Mouse (Mus musculus): ENCODE data around the gene Senp7.
"Not testable (repeated sequence)": the region's sequence is repeated elsewhere in the genome, so short reads cannot be mapped to it uniquely, and the experiment has no call there.

Gene Senp7

GRCm38 (mm10) chr16:56048038-56048437, at the start of gene Senp7:
Senp7 (plus strand) TSS chr16:56048338.
- DNase-seq (ENCODE audit: low read depth, low spot score) = not testable (repeated sequence)

- no peak for DNase-seq (ENCODE audit: low read depth, low spot score)
Measured at GRCm38 (mm10) chr16:56006798-56007197, 41.3 kb upstream of the Senp7 start.

- no peak for DNase-seq (ENCODE audit: low read depth, low spot score)
Measured at GRCm38 (mm10) chr16:56008862-56009261, 39.3 kb upstream of the Senp7 start.

GRCm38 (mm10) chr16:56012789-56013743, 35.1 kb upstream of the Senp7 start:
- peak; percentile 68 for DNase-seq (ENCODE audit: low read depth, low spot score)

GRCm38 (mm10) chr16:56014076-56014475, 34.1 kb upstream of the Senp7 start:
- no peak for DNase-seq (ENCODE audit: low read depth, low spot score)

DNA sequence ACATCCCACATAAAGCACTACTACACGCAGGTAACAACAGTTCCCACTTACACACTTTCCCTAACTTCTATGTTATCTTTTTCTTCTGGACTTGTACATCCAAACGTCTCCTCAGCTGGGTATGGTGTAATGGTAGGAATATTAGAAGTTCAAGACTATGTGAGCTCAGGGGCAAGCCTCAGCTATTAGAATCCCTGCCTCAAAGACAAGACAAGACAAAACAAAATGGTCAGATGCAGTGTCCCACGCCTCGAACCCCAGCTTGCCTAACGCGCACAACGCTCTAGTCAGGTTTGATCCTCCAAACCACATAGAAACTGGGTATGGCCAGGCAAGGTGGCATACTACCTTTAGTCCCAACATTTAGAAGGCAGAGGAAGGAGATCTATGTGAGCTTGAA, 28.5 kb upstream of the Senp7 start:
- no peak for DNase-seq (ENCODE audit: low read depth, low spot score)

DNA sequence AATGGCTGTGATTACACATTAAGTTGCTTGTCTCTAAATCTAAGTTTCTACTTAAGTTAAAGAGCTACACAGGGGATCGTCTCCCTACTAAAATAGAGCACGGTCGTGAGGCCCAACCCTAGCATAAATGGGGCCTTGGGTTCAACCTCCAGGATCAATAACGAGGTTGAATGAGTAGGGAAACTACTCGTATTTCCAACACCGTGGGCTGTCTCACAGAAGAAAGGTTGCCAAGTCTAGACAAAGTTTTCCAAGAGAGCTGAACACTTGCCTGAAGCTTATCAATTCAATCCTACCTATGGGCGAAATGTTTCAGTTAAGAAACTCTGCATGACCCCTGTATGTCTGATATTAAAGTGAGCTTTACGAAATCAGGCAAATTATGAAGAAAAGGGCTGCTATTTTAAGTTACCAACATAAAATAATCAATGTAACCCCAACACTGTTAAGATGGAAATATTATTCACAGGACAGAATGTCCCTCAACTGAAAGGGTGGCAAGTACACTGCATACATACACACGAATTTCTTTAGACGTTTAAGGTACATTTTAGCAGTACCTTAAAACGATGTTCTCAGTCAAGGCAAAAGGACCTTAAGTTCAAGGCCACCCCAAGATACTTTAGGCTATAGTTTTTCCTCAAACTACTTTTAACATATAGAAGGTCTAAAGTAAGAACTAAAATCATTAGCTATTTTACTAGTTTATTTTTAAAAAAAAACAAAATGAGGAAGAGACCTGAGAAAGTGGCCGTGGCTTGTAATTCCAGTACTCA, 20.1 kb upstream of the Senp7 start:
- no peak for DNase-seq (ENCODE audit: low read depth, low spot score)

GRCm38 (mm10) chr16:56028722-56029551, 19.2 kb upstream of the Senp7 start:
- peak; percentile 61 for DNase-seq (ENCODE audit: low read depth, low spot score)

DNA sequence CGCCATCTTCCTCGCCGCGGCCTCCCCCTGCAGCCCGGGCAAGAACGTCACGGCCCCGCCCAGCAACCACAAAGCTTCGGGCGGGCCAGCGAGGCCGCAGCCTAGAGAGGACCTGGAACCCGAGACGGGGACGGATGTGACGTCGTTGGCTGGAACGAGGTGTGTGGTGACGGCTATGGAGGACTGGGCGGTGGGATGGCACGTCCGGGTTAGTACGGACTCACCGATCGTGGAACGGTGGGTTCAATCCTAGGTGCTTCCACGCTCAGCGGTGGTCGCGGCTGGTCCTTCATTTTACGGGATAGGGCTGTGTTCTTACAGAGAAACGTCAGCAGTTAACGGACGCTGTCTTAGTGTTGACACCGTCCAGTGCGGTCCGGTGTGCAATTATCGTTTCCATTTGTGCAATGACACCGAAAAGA, 18.5 kb upstream of the Senp7 start, which contains the start of gene Pcnp:
Gene Pcnp, minus strand, starts transcription at position 79 of the 422 bp plus-strand sequence.
- peak; percentile 98 for DNase-seq (ENCODE audit: low read depth, low spot score)

- DNase-seq (ENCODE audit: low read depth, low spot score) = no peak
Measured at GRCm38 (mm10) chr16:56034566-56034965, 13.6 kb upstream of the Senp7 start.

DNA sequence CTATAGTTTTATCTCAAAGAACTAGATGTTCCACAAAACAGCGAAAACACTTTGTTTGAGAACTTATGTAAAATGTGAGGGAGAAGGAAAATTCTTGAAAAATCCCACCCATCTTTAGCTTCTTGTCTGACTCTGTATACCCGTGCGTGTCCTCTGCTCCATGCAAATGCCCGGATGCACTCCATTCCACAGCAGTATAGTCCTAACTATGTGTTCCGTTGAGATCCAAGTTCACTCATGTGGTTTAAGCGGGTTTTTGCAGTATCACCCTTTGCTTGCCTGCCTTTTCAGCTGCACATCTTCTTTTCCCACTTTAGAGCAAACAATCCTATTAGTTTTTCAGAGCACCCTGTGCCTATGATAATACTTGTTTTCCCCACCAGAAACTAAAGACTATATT, 11.6 kb upstream of the Senp7 start:
- peak; percentile 51 for DNase-seq (ENCODE audit: low read depth, low spot score)

DNA sequence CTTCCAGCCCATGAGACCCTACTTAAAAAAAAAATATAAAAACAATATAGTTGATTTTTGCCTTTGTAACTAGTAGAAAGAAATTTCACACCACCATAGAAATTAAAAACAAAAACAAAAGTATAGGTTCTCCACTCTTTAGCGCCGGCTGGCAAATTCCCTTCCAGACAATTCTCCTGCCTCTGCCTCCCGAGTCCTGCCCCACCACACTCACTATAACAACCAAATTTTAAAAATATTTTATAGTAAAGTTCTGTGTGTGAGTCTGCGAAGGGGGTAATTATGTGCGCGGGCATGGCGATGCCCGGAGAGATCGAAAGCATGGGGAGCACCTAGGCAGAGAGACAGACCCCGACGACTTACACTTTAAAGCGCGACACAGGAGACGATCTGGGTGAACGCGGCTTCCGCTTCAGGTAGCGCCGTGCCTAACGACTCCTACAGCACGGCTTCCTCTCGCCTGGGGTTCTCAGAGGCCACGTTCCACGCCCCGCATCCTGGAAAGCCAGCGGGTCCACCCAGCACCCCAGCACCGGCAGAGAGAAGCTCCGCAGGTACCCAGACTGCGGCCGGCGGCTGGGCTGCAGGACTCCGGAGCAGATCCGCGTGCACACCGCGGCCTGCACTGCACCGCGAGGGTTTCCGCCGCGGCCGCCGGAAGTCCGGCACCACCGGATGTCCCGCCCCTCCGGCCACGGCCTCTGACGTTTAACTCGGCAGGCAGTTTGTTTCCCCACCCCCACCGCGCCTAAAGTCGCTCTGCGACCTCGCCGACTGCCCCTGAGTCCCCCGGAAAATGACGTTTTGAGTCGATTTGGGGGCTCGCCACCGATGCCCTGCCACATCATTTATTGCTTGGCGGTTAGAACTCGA, 10.8 kb upstream of the Senp7 start, which contains the start of gene Trmt10c:
Gene Trmt10c, minus strand, starts transcription at position 682 of the 873 bp plus-strand sequence.
- DNase-seq (ENCODE audit: low read depth, low spot score) = peak; percentile 97

- DNase-seq (ENCODE audit: low read depth, low spot score) = no peak
Measured at GRCm38 (mm10) chr16:56038090-56038489, 10.0 kb upstream of the Senp7 start.

GRCm38 (mm10) chr16:56055911-56056310, 7.8 kb downstream of the Senp7 start:
- no peak for DNase-seq (ENCODE audit: low read depth, low spot score)

DNA sequence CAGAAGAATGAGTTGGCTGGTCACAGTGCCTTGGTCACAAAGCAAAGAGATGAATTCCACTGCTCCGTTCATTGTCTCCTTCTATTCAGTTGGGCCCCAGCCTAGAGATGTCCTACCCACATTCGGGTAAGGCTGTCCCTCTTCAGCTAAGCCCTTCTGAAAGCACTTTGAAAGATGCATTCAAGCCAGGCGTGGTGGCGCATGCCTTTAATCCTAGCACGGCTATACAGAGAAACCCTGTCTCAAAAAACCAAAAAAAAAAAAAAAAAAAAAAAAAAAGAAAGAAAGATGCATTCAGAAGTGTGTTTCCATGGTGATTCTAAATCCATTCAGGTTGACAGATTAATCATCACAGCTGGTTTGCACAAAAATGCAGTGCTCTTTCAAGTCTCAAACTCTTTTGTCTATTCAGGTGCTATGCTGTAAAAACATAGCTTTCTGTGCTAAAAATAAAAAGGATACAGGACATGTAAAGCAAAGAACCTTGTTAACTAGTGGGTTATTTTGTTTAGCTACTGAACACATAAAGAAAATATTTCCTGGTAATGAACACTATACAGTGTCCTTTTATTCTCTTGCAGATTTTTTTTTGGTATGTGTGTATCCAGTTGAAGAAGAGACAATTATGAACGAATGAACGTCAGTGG, 8.9 kb downstream of the Senp7 start:
- DNase-seq (ENCODE audit: low read depth, low spot score) = no peak

DNA sequence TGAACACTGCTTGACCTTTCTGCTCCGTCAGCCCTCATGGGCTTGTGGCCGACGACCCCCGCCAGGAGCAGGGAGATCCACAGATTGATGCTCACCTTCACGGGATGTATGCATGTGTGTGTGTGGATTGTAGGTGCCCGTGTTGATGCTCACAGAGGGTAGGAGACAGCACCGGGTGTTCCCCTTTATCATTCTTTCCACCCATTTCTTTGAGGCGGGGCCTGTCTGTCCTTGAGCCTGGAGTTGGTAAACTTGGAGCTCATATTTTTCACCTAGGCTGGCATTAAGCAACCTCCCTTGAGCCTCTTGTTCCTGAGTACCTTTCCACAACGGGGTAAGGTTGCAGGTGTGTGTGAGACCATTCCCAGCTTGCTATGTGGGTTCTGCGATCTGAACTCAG, 10.0 kb downstream of the Senp7 start:
- DNase-seq (ENCODE audit: low read depth, low spot score) = no peak

GRCm38 (mm10) chr16:56061995-56062594, 14.0 kb downstream of the Senp7 start:
- no peak for DNase-seq (ENCODE audit: low read depth, low spot score)

DNA sequence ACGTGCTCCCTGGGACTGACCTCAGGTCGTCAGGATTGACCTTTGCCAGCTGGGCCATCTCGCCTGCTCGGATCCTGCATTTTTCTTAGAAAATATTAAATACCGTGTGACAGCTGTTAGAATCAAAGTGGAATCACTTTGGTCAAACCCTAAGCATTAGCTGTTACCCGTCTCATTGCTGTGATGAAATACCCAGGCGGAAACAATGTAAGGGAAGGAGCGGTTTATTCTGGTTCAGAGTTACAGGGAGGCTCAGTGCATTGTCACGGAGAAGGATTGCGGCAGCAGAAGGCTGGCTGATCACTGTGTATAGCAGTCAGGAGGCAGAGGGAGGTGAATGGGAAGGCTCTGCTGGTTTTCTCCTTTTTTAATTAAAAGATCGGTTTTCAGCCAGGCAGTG, 14.8 kb downstream of the Senp7 start:
- peak; percentile 70 for DNase-seq (ENCODE audit: low read depth, low spot score)

DNA sequence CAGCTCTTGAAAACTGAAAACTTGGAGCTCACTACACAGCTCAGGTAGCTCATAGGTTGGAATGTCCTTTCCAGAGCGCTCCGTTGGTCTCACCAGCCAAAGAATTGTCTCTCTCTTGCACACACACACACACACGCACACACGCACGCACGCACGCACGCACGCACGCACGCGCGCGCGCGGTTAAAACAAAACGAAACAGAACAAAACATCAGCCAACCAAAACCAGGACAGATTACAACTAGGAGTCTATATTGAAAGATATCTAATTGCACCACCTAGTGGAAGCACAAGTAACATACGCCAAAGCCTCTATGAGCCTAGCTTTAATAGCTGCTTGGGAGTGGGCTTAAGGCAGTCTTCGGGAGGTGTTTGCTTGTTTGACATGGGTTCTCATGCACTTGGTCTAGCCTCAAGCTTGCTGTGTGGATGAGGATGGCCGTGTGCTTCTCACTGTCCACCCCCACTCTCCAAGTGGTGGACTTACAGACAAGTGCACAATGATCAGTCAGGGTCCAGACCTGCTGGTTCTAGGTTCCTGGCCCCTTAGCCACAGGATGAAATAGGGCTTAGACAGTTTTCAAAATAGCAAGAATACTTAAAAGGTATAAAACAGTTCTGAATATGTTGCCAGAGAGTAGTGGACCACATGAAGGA, 16.3 kb downstream of the Senp7 start:
- peak; percentile 84 for DNase-seq (ENCODE audit: low read depth, low spot score)

All from ZHBTc4 (cell line).